Mouse (Mus musculus) c-Kit-negative CD71-positive TER-119-positive erythroid progenitor cells, embryonic 14.5 days (primary cell): ENCODE results near the gene Bmyc.
"Not testable (repeated sequence)": the region's sequence is repeated elsewhere in the genome, so short reads cannot be mapped to it uniquely, and the experiment has no call there.

ENCODE experiments used
- DNase-seq: peaks from one replicate; pipeline ENCODE4 v3.0.0-alpha.2; 2013; ENCODE audit warnings: low read depth, low spot score

Gene Bmyc

DNA sequence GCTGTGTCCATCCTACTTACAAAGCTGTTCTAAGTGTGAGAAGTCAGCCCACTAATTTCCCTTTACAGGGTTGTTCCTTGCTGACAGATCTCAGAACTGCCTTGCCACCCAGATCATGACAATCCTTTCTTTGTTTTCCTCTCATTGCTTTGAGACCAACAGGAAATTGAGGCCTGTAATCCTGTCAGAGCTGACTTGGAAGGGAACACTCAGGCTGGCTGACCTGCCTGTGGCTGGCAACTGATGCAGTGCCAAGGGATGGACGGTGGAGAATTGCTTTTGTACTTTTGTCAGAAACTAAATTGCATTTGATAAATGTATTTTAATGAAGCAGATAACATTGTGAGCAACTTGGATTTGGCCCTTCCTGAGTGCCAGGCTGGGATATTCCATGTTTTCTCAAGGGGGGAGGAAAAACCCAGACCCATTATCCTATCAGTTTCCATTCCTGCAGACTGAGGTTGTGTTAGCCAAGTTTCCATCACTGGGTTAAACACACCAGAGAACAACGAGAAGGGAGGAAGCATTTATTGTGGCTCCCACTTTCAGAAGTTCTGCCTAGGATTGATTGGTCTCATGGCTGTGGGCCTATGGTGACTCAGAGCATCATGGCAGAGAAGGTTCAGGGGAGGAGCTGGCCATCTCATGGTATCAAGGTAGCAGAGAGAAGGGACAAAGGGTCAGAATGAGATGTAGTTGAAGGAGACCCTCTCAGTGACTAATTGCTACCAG is 26.8 kb downstream of the Bmyc start:
- DNase-seq, result no peak

GRCm38 (mm10) chr2:25736709-25737108 is 30.2 kb downstream of the Bmyc start, which contains the start of gene Obp2b:
TSS of gene Obp2b (plus strand) at chr2:25737009.
- DNase-seq, result not testable (repeated sequence)

DNA sequence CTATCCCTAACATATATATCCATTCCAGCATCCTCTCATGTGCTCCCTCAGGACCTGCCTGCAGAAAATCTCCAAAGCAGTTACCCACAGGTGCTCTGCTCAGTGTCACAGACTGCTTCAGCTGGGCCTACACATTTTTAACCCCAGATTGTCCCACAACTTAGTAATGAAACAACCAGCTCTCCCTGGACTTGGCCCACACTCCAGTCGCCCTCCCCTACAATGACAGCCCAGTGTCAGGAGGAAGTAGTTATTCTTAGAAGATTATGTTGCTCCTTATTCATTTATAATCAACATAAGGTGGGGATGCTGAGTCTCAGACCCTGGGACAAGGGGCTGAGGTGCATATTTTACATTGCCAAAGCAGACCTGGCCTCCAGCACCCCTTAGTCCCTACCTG is 35.1 kb downstream of the Bmyc start:
- no peak for DNase-seq

GRCm38 (mm10) chr2:25754201-25754600 is 47.7 kb downstream of the Bmyc start:
- no peak for DNase-seq
